In the genomic region with DNA sequence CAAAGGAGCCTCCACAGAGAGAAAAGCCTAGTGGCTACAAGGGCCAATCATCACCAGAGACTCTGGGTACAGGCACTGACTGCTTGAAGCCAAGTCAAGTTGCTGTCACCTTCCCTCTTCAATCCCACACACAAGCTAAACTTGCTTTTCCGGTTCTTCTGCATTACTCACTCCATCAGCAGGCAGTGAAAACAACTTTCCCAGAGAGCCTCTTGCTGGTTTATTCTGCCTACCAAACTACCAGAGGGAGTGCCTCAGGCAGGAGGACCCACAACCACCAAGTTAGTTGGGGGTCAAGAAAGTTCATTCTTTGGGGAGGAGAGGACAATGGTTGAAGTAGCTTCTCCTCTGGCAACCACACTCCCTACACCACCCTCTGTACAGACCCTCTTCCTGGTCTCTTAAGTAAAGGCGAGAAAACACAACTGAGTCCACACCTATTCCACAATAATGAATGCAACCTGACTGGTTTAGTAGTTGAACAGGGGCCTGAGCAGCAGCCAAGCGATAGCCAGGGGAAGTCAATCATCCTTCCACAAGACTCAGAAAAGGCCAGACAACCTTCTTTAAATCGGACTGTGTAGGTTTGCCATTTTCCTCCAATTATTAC, we compare ENCODE assay signal across 9 mouse cellular contexts. TPM values are rescaled to one million over a fixed set of nuclear protein-coding genes. Genes with fewer than 3 reads are reported as not detected.
DNase-seq lines count a peak whose midpoint lies in the region; ATAC-seq lines count a peak whose summit lies in the region.
"Had no signal": no experiment of that assay in that cellular context is flagged by ENCODE, and none has a peak within 500 bp of the region (broad histone marks: within the 10 kb centered on the region; RNA-seq: fewer than 3 reads in every experiment).

No protein-coding gene starts in this region.

- H3K27ac ChIP-seq in embryonic facial prominence, embryonic 10.5 days (replicated peaks), result no peak overlapping the region
- no peak overlapping the region for H3K27ac ChIP-seq in midbrain, embryonic 14.5 days (replicated peaks; ENCODE audit: low read depth, low read length)
- H3K27ac ChIP-seq: neural tube, embryonic 12.5 days had no signal

- H3K4me2 ChIP-seq in midbrain, embryonic 14.5 days (ENCODE audit: low read length), result no peak overlapping the region
- H3K4me2 ChIP-seq: neural tube, embryonic 12.5 days had no signal

- H3K4me1 ChIP-seq in embryonic facial prominence, embryonic 10.5 days, result peaks cover 20% of the 10 kb centered on the region
- peaks cover 4% of the 10 kb centered on the region; the same call in 1 of the 2 replicates for H3K4me1 ChIP-seq in midbrain, embryonic 14.5 days (ENCODE audit: control insufficient read depth, insufficient read depth, low read length)
- H3K4me1 ChIP-seq: neural tube, embryonic 12.5 days had no signal

- no peaks in the 10 kb centered on the region for H3K27me3 ChIP-seq in embryonic facial prominence, embryonic 10.5 days (replicated peaks; ENCODE audit: low read depth, poor library complexity, severe bottlenecking)
- H3K27me3 ChIP-seq in midbrain, embryonic 14.5 days (ENCODE audit: control insufficient read depth, insufficient read depth, low read length), result no peaks in the 10 kb centered on the region
- H3K27me3 ChIP-seq: neural tube, embryonic 12.5 days had no signal

- H3K9ac ChIP-seq in midbrain, embryonic 14.5 days (replicated peaks; ENCODE audit: low read length), result no peak overlapping the region
- H3K9ac ChIP-seq: neural tube, embryonic 12.5 days had no signal

- H3K9me3 ChIP-seq in embryonic facial prominence, embryonic 10.5 days, result no peaks in the 10 kb centered on the region
- H3K9me3 ChIP-seq in midbrain, embryonic 14.5 days (ENCODE audit: control insufficient read depth, low read length), result no peaks in the 10 kb centered on the region
- H3K9me3 ChIP-seq: neural tube, embryonic 12.5 days had no signal

- 74% methylated on average over 4 of the region's 4 CpGs for WGBS in embryonic facial prominence, embryonic 10.5 days
- 90% methylated on average over 4 of the region's 4 CpGs for WGBS in midbrain, embryonic 14.5 days

- peaks cover 93% of the 10 kb centered on the region for H3K36me3 ChIP-seq in embryonic facial prominence, embryonic 10.5 days (replicated peaks)
- peaks cover 6% of the 10 kb centered on the region; the same call in 1 of the 2 replicates for H3K36me3 ChIP-seq in midbrain, embryonic 14.5 days (ENCODE audit: control insufficient read depth, insufficient read depth, low read length)

- no peak for DNase-seq in frontal cortex, postnatal 10 days (ENCODE audit: low spot score in 2 of 2)
- peak; percentile 26 for DNase-seq in embryonic facial prominence, embryonic 10.5 days (ENCODE audit: low spot score)
- peak; percentile 73 for DNase-seq in kidney, adult 9 months
- peak; percentile 63 for DNase-seq in lung, postnatal 10 days
- DNase-seq in left cerebral cortex, adult 9 months (ENCODE audit: low spot score in 2 of 2), result no peak
- no peak for DNase-seq in midbrain, embryonic 14.5 days
- no peak for DNase-seq in yolk sac, embryonic 10.5 days (ENCODE audit: low spot score)

- 0 out of 2 replicates have a peak overlapping the region, but pooled peaks have one; percentile 0 for H3K4me3 ChIP-seq in embryonic facial prominence, embryonic 10.5 days
- no peak overlapping the region for H3K4me3 ChIP-seq in midbrain, embryonic 14.5 days (replicated peaks; ENCODE audit: low read depth, low read length)
- H3K4me3 ChIP-seq: neural tube, embryonic 12.5 days had no signal

- peak; percentile 66; the same call in 1 of the 2 replicates for ATAC-seq in frontal cortex, adult (ENCODE audit: low TSS enrichment)
- no peak for ATAC-seq in midbrain, embryonic 14.5 days (ENCODE audit: low FRiP score, low TSS enrichment)

RNA-seq across cellular contexts. Expression of gene Arf1, which starts 9.6 kb away (rescaled TPM):
- 645 and 651 TPM in 2 replicates for polyA plus RNA-seq in embryonic facial prominence, embryonic 10.5 days (2016; fragmentation: Nextera tagmentation; extraction: Ambion mirVana)
- 594 and 613 TPM in 2 replicates for polyA plus RNA-seq in midbrain, embryonic 14.5 days (2014; fragmentation: Nextera tagmentation; extraction: Ambion mirVana)

RNA-seq across cellular contexts. Expression of gene 2310033P09Rik, which starts 10.4 kb away (rescaled TPM):
- polyA plus RNA-seq in embryonic facial prominence, embryonic 10.5 days (2016; fragmentation: Nextera tagmentation; extraction: Ambion mirVana), result 43.9 and 46.0 TPM in 2 replicates
- 23.7 and 26.7 TPM in 2 replicates for polyA plus RNA-seq in midbrain, embryonic 14.5 days (2014; fragmentation: Nextera tagmentation; extraction: Ambion mirVana)

RNA-seq across cellular contexts. Expression of gene Mrpl55, which starts 16.2 kb away (rescaled TPM):
- 119 and 128 TPM in 2 replicates for polyA plus RNA-seq in embryonic facial prominence, embryonic 10.5 days (2016; fragmentation: Nextera tagmentation; extraction: Ambion mirVana)
- 87.7 and 108 TPM in 2 replicates for polyA plus RNA-seq in midbrain, embryonic 14.5 days (2014; fragmentation: Nextera tagmentation; extraction: Ambion mirVana)

RNA-seq across cellular contexts. Expression of gene Guk1, which starts 26.5 kb away (rescaled TPM):
- polyA plus RNA-seq in embryonic facial prominence, embryonic 10.5 days (2016; fragmentation: Nextera tagmentation; extraction: Ambion mirVana), result 133 and 146 TPM in 2 replicates
- 205 and 261 TPM in 2 replicates for polyA plus RNA-seq in midbrain, embryonic 14.5 days (2014; fragmentation: Nextera tagmentation; extraction: Ambion mirVana)

RNA-seq across cellular contexts. Expression of gene Gjc2, which starts 35.5 kb away (rescaled TPM):
- polyA plus RNA-seq in embryonic facial prominence, embryonic 10.5 days (2016; fragmentation: Nextera tagmentation; extraction: Ambion mirVana), result 0.15 TPM in 1 of 2 replicates, not detected in the other
- polyA plus RNA-seq in midbrain, embryonic 14.5 days (2014; fragmentation: Nextera tagmentation; extraction: Ambion mirVana), result 0.18 TPM in 1 of 2 replicates, not detected in the other

Comparison
In these comparisons a context has a peak if more than half of its experiments do, and no peak if none do; other contexts are left out.
1. DNase-seq: peak in embryonic facial prominence, embryonic 10.5 days (single experiment), kidney, adult 9 months (single experiment) and lung, postnatal 10 days (single experiment); none in frontal cortex, postnatal 10 days (0 of 2), left cerebral cortex, adult 9 months (0 of 2), midbrain, embryonic 14.5 days (single experiment) and yolk sac, embryonic 10.5 days (single experiment).